Mouse (Mus musculus): ENCODE measurements around the gene Cryl1. TPM values are rescaled to one million over a fixed set of nuclear protein-coding genes. Genes with fewer than 3 reads are reported as not detected.

Cryl1 gene
- polyA plus RNA-seq, 1 experiment from 2014 or later, result 5.2 TPM

DNA sequence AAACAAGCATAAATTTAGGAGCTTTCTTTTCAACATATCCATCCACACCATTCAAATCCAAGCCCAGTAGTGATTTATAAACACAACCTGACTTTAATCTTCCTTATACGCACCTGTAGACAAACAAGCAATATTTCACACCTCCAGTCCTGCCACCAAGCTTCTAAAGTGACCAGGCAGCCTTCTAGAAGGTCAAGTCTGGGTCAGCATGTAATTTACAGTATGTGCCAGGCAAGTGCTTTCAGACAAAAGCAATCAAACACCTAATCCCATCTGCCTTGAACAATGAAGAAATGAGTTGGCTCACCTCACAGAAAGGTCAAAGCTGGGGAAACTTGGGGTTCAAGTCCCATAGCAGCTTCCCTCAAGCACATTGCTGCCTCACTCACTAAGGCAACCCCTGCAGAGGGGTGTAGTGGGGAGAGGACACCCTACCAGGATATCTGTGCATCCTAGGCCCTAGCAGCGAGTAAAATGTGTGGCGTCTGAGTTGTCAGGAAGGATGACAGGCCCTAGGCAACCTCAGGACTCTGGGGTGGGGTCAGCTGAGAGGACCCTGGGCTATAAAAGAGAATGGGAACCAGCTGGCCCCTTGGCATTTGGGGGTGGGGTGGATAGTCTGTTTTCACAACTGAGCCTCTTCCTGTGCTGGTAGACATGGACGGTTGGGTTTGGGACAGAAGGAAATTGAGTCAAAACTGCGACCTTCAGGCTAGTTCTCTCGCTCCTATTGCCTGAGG lies 55.8 kb downstream of the Cryl1 start:
- no peaks in the 10 kb centered on the region for H3K36me3 ChIP-seq (ENCODE audit: poor library complexity, severe bottlenecking)
- ATAC-seq, result no peak

DNA sequence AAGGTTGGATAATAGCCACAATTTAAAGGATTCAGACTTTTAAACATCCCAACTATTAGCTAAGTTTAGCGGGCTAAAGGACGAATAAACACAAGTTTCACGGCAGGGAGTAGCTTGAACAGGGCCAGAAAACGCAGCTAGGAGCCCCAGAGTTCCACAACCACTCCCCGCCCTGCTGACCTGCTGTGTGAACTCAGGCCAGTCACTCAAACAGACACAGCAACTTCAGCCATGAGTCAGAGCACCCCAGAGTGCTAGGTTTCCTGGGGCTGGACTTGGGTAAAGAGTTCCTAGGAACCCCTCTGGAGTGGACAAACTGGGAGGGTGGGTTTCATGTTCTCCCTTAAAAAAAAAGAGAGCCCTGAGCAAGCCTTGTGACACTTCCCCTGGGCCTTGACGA lies 59.7 kb downstream of the Cryl1 start:
- no peaks in the 10 kb centered on the region for H3K9me3 ChIP-seq (replicated peaks)

More for the DNA sequence above, 55.8 kb downstream of the Cryl1 start:
- WGBS, result 89% methylated on average over 6 of the region's 6 CpGs
- Histone ChIP-seq H3K27me3 (no peaks in the 10 kb centered on the region), H3K4me3 (no peak overlapping the region), H3K4me2 (no peak overlapping the region), H3K27ac (no peak overlapping the region), H3K9me3 (replicated peaks) (no peaks in the 10 kb centered on the region), H3K9ac (no peak overlapping the region), H3K4me1 (0 out of 2 replicates have a peak, but pooled peaks cover 3% of the 10 kb centered on the region)

DNA sequence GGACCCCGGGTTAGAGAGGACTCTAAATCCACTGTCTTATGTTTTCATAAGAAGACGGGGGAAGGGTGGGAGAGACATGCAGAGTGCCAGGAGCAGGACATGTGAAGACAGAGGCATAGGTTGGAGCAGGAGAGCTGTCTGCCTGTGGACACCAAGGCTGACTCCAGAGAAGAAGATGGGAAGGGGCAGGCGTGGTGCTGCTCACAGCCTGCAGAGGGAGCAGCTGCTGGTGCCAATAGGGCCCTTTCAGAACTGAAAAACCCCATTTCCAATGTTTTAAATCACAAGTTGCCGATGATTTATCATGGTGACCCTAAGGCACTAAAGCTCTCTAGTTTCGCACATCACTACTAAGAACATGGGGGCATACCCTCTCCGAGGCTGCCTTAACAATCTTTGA lies 63.5 kb downstream of the Cryl1 start:
- ATAC-seq, result no peak
- Histone ChIP-seq H3K9ac (no peak overlapping the region), H3K4me1 (no peaks in the 10 kb centered on the region), H3K9me3 (replicated peaks) (no peaks in the 10 kb centered on the region), H3K27ac (no peak overlapping the region), H3K27me3 (no peaks in the 10 kb centered on the region), H3K4me3 (no peak overlapping the region), H3K4me2 (no peak overlapping the region), H3K36me3 (ENCODE audit: poor library complexity, severe bottlenecking) (no peaks in the 10 kb centered on the region)
- 80% methylated on average over 6 of the region's 6 CpGs for WGBS

More for the DNA sequence above, 59.7 kb downstream of the Cryl1 start:
- 54% methylated on average over 6 of the region's 6 CpGs for WGBS
- Histone ChIP-seq H3K36me3 (ENCODE audit: poor library complexity, severe bottlenecking) (no peaks in the 10 kb centered on the region), H3K4me1 (0 out of 2 replicates have a peak, but pooled peaks cover 3% of the 10 kb centered on the region), H3K27ac (no peak overlapping the region), H3K27me3 (no peaks in the 10 kb centered on the region), H3K9ac (no peak overlapping the region), H3K4me2 (no peak overlapping the region), H3K4me3 (no peak overlapping the region)
- ATAC-seq, result no peak

DNA sequence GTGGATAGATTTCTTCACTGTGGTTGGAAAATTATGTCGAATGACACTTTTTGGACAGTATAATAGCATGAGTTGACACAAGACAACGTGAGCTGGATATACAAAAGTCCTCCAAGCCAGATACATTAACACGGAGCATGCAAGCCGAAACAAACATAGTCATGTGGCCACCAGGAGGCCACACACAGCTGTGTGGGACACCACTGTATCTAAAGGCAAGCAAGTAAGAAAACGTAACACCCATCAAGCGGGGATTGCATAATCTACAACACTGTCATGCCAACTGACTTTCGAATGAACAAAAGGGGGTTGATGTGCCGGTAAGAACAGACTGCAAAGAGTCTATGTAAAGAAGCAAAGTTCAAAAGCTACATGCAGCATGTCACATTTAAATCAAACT lies 65.8 kb downstream of the Cryl1 start:
- WGBS, result 82% methylated on average over 8 of the region's 8 CpGs
- H3K27ac ChIP-seq, result no peak overlapping the region

DNA sequence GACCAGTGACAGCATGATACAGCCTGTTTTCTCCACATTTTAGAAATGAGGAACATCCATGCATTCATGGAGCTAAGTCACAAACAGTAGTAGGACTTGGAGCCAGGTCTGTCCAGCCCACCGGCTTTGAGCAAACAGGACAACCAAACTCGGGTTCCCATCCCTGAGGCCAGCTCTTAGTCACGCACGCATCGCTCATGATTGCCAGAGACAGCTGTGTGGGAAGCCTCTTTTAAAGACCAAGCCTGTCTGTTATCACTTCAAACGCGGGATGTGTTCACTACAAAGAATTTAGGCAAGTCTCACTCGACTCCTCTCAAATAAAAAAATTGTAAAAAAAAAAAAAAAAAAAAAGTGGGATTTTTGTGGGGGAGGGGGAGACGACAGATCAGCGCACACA lies 67.2 kb downstream of the Cryl1 start:
- Histone ChIP-seq H3K9ac (no peak overlapping the region), H3K27me3 (no peaks in the 10 kb centered on the region), H3K4me1 (no peaks in the 10 kb centered on the region), H3K4me3 (no peak overlapping the region), H3K9me3 (replicated peaks) (no peaks in the 10 kb centered on the region), H3K27ac (no peak overlapping the region), H3K4me2 (no peak overlapping the region), H3K36me3 (ENCODE audit: poor library complexity, severe bottlenecking) (no peaks in the 10 kb centered on the region)
- ATAC-seq, result no peak
- 90% methylated on average over 10 of the region's 10 CpGs for WGBS

More for the DNA sequence above, 65.8 kb downstream of the Cryl1 start:
- no peaks in the 10 kb centered on the region for H3K27me3 ChIP-seq
- H3K9ac ChIP-seq, result no peak overlapping the region
- no peak overlapping the region for H3K4me2 ChIP-seq
- H3K4me3 ChIP-seq, result no peak overlapping the region
- H3K9me3 ChIP-seq (replicated peaks), result no peaks in the 10 kb centered on the region
- no peaks in the 10 kb centered on the region for H3K4me1 ChIP-seq
- no peaks in the 10 kb centered on the region for H3K36me3 ChIP-seq (ENCODE audit: poor library complexity, severe bottlenecking)
- no peak for ATAC-seq

DNA sequence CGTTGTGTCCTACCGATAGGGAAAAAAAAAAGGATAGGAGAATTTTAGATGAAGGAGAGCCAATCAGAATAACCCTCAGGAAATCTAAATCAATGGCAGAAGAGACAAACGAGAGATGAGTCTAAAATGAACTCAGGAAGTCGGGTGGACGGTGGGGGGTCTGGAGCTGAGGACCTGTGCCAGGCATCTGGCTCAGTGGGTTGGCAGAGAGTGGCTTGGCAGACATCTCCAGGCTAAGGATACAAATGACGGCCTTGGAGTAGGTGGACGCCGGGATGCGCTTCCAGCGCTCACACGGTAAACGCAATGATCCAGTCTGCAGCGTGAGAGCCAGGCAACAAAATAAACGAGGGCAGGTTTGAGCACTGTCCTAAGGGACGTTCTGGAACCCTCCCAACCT lies 68.7 kb downstream of the Cryl1 start:
- no peak overlapping the region for H3K4me2 ChIP-seq
- 84% methylated on average over 15 of the region's 15 CpGs for WGBS
- no peaks in the 10 kb centered on the region for H3K27me3 ChIP-seq

DNA sequence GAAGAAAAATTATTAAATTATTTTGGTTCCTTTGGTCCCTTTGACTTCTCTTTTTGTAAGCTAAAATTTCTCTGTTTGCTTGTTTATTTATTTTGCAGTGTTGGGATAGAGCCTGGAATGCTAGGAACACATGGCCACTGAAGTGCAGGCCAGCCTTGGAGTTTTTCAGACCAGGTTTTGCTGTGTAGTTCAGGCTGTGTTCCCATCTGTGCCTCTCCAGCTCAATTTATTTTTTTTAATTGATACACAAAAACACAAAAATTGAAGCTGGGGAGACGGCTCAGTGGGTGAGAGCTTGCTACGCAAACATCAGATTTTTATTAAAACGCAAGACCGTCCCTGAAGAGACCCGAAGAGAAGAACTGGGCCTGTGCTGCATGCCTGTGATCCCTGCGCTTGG lies 71.6 kb downstream of the Cryl1 start:
- H3K9me3 ChIP-seq (replicated peaks), result no peaks in the 10 kb centered on the region
- no peak overlapping the region for H3K4me2 ChIP-seq
- H3K9ac ChIP-seq, result no peak overlapping the region
- H3K4me1 ChIP-seq, result no peaks in the 10 kb centered on the region
- ATAC-seq, result no peak
- no peak overlapping the region for H3K27ac ChIP-seq
- no peak overlapping the region for H3K4me3 ChIP-seq
- no peaks in the 10 kb centered on the region for H3K27me3 ChIP-seq
- H3K36me3 ChIP-seq (ENCODE audit: poor library complexity, severe bottlenecking), result no peaks in the 10 kb centered on the region
- WGBS, result 90% methylated on average over 6 of the region's 6 CpGs

More for the DNA sequence above, 68.7 kb downstream of the Cryl1 start:
- Histone ChIP-seq H3K9ac (no peak overlapping the region), H3K36me3 (ENCODE audit: poor library complexity, severe bottlenecking) (no peaks in the 10 kb centered on the region), H3K9me3 (replicated peaks) (no peaks in the 10 kb centered on the region), H3K4me3 (no peak overlapping the region), H3K4me1 (no peaks in the 10 kb centered on the region), H3K27ac (no peak overlapping the region)
- ATAC-seq, result no peak

DNA sequence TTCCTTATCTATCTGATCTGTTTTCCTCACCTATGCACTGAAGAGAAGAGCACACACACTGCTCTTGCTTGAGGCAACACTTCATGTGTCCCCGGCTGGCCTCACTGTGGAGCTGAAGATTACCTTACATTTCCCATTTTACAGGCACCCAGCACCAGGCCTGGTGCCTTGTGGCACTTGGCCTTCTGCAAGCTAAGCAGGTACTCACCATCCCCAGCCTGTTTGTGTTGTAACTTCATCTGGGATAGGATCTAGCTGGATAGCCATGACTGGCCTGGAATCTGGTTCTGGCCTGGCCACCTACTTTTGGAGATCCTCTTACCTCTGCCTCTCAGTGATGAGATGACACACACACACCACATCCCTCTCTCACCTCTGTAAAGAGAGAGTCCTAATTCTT lies 79.5 kb downstream of the Cryl1 start:
- no peaks in the 10 kb centered on the region for H3K9me3 ChIP-seq (replicated peaks)
- no peak for ATAC-seq
- peaks cover 7% of the 10 kb centered on the region for H3K4me1 ChIP-seq
- no peak overlapping the region for H3K4me3 ChIP-seq
- 95% methylated on average over 1 of the region's 1 CpGs for WGBS
- H3K27me3 ChIP-seq, result no peaks in the 10 kb centered on the region
- H3K9ac ChIP-seq, result no peak overlapping the region
- no peaks in the 10 kb centered on the region for H3K36me3 ChIP-seq (ENCODE audit: poor library complexity, severe bottlenecking)
- no peak overlapping the region for H3K27ac ChIP-seq
- H3K4me2 ChIP-seq, result no peak overlapping the region

DNA sequence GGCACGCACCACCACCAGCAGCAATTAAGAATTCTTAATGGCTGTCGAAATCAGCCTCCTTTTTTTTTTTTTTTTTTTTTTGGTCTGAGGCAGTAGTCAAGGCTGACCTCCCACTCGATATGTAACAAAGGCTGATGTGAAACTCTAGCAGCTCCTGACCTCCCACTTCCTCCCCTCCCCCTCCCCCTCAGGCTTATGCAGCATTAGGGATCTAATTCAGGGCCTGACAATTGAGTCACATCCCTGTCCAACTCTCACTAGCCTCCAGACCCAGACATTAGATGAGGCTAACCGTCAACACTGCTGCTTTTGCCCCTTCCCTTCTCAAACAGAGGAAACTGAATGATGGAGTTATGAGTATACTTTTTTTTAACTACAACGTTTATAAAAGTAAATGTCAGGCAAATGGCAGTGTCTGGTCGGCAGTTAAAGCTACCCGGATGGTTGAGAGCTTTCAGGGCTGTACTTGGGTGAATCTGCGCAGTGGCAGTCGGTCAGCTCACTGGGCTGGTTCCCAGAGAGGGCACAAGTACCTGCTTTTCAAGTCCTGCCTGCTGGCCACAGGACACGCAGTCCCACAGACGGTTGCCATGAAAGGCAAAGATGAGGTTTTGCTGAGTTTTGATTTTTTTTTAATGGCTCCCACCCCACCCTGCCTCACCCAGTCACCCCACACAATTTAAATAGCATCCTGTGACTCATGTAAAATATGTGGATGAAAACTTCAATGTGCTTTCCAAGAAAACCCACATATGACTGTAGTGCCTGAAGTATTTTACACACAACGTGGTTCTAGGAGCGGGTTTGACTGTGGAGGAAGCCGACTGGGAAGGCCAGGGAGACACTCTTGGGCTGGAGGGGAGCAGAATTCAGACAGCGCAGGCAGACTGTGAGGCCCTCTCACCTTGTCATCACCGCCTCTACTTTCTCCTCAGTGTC lies 81.4 kb downstream of the Cryl1 start:
- Histone ChIP-seq H3K27ac (no peak overlapping the region), H3K27me3 (no peaks in the 10 kb centered on the region), H3K9ac (no peak overlapping the region), H3K4me3 (no peak overlapping the region), H3K36me3 (ENCODE audit: poor library complexity, severe bottlenecking) (no peaks in the 10 kb centered on the region), H3K9me3 (replicated peaks) (no peaks in the 10 kb centered on the region), H3K4me1 (peaks cover 7% of the 10 kb centered on the region), H3K4me2 (no peak overlapping the region)
- no peak for ATAC-seq
- WGBS, result 67% methylated on average over 16 of the region's 16 CpGs

DNA sequence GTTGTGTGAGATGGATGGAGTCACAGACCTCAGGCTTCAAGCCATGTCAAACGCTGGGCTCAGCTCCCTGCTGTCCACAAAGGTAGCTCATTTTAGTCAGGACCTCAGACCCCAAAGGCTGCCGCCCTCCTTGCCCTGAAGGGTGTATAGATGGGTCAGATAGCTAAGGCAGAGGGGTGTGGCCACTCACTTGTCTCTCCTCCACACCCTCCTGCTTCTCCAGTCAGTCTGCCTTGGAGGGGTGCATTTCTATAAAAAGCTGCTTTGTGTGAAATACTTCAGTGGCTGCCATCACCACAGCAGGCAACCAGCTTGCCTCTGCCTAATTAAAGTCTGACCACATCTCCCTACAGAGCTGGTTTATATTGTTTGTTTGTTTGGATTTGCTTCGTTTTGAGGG lies 82.4 kb downstream of the Cryl1 start:
- peaks cover 7% of the 10 kb centered on the region for H3K4me1 ChIP-seq
- no peaks in the 10 kb centered on the region for H3K9me3 ChIP-seq (replicated peaks)
- H3K4me3 ChIP-seq, result no peak overlapping the region
- no peaks in the 10 kb centered on the region for H3K27me3 ChIP-seq
- no peaks in the 10 kb centered on the region for H3K36me3 ChIP-seq (ENCODE audit: poor library complexity, severe bottlenecking)
- peak; percentile 59 for ATAC-seq
- WGBS, result 36% methylated on average over 3 of the region's 3 CpGs
- no peak overlapping the region for H3K4me2 ChIP-seq
- H3K27ac ChIP-seq, result 0 out of 2 replicates have a peak overlapping the region, but pooled peaks have one; percentile 32
- H3K9ac ChIP-seq, result no peak overlapping the region

DNA sequence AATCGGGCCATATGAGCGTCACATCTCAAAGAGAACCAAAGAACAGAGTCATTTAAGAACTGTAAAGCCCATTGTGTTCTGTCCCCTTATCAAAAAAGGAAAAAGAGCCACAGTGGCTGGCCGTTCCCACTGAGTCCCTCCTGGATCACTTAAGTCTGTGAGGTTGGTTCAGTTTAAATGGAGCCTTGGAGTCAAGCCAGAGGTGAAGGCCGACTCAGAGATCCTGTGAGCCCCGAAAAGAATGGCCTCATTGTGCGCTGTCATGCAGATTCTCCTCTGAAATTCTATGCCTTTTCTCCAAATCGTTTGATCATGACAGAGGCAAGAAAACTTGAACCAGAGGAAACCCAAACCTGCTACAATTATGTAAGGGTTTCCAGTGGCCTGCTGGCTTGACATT lies 82.8 kb downstream of the Cryl1 start:
- no peak overlapping the region for H3K9ac ChIP-seq
- 45% methylated on average over 7 of the region's 7 CpGs for WGBS
- H3K9me3 ChIP-seq (replicated peaks), result no peaks in the 10 kb centered on the region
- H3K4me2 ChIP-seq, result no peak overlapping the region
- 0 out of 2 replicates have a peak overlapping the region, but pooled peaks have one; percentile 32 for H3K27ac ChIP-seq
- H3K4me1 ChIP-seq, result peaks cover 7% of the 10 kb centered on the region
- no peak overlapping the region for H3K4me3 ChIP-seq
- H3K27me3 ChIP-seq, result no peaks in the 10 kb centered on the region
- no peaks in the 10 kb centered on the region for H3K36me3 ChIP-seq (ENCODE audit: poor library complexity, severe bottlenecking)
- no peak for ATAC-seq

DNA sequence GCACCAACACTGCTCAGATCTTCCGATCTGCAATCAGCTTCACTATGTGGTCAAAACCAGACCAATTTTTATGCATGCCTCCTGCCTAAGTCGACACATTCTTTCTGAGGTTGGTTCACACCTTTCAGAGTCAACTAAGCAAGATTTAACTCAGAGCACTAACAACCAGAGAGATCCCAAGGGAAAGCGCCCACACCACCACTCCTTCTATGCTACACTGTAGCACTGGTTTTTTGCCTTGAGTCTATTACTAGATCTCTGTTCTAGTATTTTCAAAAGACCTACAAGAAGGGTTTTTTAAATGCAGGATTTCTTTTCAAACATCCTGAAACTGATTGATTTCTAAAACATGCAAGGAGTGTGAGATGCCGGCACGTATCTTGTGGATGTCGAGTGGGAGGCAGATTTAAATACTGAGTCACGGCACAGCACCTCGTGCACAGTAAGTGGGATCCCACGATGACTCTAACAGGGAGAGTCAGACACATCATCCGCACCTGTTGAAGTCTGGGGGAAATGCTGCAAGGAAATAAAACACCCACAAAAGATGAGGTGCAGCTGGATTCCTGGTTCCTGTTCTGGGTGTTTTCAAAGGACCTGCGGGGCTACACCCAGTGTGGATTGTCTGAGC lies 96.6 kb downstream of the Cryl1 start:
- H3K4me1 ChIP-seq, result no peaks in the 10 kb centered on the region
- 91% methylated on average over 11 of the region's 11 CpGs for WGBS
- H3K9ac ChIP-seq, result no peak overlapping the region

More for the DNA sequence above, 96.6 kb downstream of the Cryl1 start:
- no peaks in the 10 kb centered on the region for H3K9me3 ChIP-seq (replicated peaks)
- no peak overlapping the region for H3K4me3 ChIP-seq
- no peak for ATAC-seq
- no peaks in the 10 kb centered on the region for H3K36me3 ChIP-seq (ENCODE audit: poor library complexity, severe bottlenecking)
- no peak overlapping the region for H3K27ac ChIP-seq
- no peak overlapping the region for H3K4me2 ChIP-seq
- H3K27me3 ChIP-seq, result no peaks in the 10 kb centered on the region

All from forebrain, embryonic 13.5 days (tissue).